Mouse (Mus musculus) thymus, postnatal 25 days (tissue): ENCODE results near the gene Wwc1.

Experiments used
- DNase-seq: peaks from one replicate; pipeline ENCODE4 v3.0.0; 2022

Wwc1 gene

DNA sequence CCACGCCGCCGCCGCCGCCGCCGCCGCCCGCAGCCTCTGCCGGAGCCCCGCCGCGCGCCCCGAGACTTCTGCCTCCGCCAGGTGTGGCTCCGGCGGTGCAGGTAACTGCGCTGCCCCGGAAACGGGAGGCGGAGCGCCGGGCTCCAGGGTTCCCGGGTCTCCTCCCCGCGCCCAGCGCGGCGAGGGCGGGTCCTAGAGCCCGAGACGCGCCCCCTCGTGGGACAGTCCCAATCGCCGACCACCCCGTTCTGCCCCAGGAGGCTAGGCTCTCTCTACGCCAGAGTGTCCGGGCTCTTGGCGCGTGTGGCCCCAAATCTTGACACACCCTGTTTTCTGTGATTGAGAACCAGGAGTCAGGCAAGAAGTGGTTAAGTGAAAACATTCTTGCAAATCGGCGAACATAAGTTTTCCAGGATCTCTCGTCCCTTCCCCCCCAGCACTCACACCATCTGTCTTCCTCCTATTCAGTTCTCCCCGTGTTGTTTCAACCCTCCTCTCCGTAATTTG, at the start of gene Wwc1:
TSS of gene Wwc1 (minus strand) at position 117 of the 507 bp plus-strand sequence.
- DNase-seq, result peak; percentile 8

DNA sequence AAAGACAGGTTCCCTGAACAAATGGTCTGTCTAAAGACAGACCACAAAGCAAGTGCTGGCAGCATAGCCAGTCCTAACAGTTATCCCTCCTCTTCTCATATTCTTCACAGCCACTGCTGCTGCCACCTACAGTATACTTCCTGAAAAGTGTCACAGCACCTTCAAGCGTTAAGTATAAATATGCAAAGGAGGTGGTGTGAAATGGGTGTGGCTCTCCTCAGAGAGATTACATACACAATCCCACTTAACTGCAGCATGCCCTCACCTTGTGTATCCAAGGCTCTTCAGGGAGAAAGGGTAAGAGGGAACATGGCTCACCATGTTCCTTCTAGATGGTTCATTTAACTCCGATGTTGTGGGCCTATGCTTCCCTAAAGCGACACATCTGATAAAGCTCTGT, 39.7 kb upstream of the Wwc1 start:
- no peak for DNase-seq

DNA sequence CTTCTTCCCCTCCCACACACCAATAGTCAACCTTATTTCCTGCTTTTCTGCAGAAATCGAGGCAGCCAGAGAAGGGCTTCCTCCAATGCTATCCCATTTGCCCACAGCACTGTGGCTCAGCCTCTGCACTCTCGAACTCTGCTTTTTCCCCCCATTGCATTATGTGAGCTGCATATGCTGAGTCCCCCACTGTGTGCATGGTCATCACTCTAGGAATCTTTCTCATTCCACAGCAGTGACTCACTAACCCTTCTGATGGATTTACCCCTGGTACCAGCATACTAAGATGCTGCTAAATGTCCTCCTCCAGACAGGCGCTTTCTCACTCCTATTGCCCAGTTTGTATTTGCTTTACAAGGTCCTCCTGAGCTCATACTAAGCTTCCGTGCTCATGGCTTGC, 32.9 kb upstream of the Wwc1 start:
- no peak for DNase-seq

DNA sequence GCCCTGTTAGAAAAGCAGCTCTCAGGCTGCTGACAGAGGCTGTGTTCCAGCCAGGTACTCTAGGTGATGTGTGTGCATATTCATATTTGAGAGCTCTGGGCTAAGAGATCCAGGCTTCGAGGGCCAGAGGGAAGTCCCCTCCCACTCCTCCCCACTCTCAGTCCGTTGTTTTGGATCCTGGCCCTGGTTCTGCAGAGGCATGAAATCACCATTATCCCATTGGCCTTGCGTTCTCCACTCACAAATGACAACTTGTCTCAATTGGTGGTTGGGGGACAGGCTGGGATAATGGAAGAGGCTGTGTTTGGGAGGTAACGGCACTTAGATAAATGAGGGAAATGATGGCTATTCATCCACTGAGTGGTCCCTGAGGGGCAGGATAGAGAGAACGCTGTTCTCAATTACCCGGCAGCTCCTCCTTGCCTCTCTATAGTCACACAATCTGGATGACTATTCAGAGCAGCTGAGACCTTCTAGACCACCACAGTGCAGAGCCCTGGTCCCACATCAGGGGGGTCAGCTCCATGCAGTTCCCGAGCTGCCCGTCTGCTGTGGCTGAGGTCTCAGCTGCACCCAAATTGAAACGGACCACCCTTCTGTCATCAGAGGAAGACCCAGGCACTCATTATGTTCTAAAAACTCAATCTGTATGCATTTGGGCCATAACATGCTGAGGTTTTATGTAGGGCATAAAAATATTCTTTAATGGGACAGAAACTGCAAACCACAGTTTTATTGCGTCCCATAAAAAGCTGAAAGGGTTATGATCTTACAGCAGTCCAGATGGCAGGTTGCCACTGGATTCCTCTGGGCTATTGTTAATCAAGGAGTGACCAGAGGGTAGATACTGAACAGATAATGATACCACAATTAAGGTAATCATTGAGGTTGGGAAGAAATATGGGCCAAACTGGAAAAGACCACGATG, 29.2 kb upstream of the Wwc1 start:
- DNase-seq, result no peak

DNA sequence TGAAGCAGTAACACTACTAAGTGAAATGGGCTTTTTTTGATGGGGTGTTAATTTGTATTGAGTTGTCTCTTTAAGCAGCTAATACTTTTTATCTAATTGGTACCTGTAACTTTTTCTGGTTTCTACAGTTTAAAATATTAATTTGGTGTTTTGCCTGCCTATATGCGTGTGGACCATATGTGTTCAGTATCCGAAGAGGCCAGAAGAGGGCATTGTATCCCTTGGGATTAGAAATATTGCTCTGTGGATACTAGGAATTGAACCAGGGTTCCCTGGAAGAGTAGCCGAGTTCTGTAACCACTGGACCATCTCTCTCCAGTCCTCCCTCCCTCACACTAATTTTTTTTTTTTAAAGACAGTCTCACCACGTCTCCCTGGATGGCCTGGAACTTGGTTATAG, 22.6 kb upstream of the Wwc1 start:
- no peak for DNase-seq

DNA sequence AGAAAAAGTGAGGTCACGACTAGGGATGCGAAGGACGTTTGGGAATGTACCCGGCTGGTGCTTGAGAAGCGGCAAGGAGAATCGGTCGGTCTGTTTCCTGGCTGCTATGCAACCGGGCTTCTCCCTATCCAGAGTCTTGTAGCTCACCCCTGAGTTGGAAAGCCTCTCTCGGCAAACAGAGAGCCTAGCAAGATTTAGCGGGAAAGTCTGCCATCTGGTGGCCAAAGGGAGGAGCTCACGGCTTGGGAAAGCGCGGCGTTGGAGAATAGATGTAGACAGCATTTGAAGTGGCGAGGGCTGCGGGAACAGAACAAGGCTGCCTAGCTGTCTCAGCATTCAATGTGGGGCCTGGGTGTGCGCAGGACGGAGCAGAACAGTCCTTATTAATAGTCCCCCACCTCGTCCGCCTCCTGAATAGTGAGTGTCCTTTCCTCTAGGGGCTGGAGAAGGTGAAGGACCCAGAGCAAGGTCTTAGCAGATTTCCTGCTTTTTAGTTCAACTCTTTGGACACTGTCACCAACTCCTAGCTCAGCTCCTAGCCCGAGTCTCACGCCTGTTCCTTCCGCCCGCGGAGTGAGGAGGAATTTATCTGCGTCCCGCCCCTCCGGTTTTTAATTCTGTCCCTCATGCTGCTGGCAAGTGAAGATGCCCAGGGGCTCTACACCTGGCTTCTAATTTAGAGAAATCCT, 21.1 kb upstream of the Wwc1 start:
- DNase-seq, result peak; percentile 59

DNA sequence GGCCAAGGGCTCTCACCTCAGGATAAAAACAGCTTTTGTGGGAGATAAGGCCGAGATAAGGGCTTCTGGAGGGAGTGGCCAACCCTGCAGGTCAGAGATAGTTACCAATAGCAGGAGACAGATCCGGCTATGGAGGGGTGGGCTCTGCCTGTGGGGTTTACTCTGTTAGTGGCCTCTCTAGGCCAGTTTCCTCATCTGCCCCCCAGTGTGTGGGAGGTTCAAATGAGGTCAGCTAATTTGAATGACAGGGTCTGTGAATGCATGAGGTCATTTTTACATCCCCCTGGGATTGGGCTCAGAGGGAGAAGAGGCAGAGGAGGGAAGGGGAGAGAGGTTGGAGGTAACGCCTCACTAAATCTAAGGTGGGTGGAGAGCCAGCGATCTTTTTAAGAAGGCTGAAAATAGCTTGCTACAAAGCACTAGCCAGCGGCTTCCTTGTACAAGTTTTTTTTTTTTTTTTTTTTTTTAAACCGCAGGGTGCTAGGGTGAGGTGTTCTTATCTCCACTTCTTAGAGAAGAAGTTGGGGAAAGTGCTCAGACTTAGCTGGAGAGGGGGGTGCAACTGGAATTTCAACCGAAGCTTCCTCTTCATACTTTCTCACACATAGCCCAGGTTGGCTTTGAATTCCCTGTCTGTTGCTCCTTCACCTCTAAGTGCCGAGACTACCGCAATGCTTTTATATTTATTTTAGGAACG, 20.4 kb upstream of the Wwc1 start:
- no peak for DNase-seq

DNA sequence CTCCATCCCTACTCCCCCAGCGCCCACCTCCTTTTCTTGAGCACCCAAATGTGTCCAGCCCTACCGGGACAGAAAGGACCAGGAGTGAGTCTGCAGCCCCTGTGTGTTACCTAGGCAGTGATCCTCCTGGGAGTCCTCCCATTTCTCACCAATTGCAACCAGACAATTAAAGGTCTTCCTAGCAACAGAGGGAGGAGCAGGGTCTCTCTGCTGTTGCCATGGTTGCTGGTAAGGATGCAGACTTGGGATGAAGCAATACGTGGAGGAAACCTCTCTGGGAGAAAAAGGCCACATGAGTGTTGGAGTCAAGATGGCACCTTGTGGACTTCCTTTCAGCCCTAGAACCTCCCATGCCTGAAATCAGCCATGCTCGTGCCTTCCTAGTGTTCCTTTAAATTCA, 19.7 kb upstream of the Wwc1 start:
- DNase-seq, result no peak

DNA sequence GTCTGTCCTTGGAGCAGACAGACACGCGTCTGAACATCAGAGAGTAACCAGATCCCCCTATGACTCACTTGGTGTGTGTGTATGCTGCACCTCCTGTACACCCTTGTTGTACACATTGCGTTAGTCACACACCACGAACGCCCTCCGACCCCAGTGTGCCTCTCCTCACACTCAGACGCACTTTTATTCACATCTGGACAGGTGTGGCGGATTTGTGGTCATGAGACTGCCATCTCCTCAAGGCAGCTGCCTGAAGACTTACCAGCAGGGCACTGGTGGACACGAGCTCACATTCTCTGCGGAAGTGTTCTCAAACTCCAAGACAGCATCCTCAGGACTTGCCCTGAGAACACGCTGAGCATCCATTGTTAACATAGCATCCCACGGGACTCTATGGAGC, 17.7 kb upstream of the Wwc1 start:
- DNase-seq, result no peak

DNA sequence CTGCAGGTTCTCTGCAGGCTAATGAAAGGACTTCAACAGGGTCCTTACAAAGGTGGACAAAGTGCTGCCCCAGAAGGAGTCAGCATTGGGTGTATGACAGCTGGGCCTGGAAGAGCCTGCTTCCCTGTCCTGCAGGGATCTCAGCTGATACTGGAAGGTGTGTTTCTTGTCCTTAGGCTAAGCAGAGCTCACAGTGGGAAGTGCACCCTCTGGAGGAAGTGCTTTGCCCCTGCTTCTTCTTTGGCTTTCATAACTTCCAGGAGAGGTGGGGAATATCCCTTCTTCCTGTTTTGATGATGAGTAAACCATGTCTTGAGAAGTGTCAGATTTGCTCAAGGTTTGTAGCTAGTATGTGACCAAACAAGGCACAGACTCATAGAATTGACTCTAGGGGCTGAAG, 15.0 kb upstream of the Wwc1 start:
- DNase-seq, result no peak

DNA sequence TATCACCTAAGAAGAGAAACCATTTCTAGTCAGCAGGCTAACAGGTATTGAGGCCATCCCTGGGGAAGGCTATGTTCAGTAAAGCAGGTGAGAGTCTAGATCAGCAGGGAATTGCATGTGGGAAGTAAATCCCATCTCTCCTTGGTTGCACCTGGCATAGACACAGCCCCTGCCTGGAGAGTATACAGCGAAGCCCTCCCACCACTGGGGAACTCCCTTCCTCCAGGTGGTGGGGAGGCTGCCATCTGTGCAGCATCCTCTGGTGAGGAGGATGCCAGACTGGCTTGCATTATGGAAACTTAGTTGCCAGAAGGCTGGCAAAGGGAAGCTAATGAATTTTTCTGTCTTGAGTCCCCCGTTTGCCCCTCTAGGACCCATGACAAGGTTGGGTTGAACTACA, 11.5 kb upstream of the Wwc1 start:
- DNase-seq, result no peak

DNA sequence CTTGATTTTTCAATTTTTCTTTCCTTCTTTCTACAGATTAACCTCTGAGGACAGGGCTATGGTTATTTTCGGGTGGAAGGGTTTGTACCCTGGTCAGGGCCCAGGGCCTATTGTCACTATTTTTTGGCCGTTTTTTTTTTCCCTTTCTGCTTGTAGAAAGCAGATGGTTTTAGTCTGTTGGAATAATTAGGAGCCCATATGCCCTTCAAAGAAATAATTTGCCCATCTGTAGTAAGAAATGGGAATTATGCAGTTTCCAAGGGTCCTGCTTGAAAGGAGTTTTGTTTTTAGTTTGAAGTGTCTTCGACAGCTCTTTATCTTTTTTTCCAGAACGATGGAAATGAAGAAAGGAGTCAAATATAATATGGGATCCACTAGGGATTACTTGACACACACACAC, 9.6 kb upstream of the Wwc1 start:
- DNase-seq, result no peak

DNA sequence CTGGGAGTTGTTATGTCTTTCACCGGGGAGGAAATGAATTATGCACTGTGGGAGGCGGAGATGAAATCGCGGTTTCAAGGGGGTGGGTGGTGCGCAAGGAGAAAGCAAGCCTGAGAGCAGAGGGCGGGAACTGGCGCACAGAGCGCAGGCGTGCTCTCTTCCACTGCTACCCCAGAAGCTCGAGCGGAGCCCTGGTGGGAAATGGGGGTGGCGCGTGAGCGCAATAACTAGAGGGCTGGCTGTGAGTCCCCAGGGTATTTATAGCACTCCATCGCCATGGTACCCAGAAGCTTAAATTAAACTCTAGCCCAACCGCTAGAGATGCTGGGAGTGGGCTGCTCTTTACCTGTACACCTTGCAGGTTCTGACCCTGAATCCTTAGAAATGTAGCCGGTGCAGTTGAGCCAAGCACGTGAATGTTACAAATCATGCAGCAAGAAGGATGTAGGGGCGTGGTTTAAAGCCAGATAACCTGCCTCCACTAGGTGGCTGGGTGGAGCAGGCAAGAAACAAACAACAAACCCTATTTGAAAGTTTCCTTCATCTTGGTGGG, 5.6 kb upstream of the Wwc1 start:
- peak; percentile 16 for DNase-seq

DNA sequence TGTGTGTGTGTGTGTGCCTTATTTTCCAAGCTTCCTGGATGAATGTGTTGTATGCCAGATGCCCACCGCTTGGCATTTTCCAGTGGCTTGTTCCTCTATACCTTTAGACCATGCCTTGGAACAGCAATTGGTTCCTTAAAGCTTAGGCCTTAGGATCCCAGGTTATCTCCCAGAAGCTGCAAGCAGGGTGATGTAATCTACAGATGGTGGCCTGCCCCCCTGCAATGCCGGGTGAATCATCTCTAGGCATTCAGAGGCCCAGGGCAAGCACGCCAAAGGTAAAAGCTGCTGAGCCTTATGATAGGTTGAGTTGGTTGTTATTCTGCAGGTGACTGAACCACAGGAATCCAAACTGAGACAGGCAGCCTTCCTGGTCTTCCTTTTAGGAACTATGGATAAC, 2.4 kb upstream of the Wwc1 start:
- DNase-seq, result no peak

DNA sequence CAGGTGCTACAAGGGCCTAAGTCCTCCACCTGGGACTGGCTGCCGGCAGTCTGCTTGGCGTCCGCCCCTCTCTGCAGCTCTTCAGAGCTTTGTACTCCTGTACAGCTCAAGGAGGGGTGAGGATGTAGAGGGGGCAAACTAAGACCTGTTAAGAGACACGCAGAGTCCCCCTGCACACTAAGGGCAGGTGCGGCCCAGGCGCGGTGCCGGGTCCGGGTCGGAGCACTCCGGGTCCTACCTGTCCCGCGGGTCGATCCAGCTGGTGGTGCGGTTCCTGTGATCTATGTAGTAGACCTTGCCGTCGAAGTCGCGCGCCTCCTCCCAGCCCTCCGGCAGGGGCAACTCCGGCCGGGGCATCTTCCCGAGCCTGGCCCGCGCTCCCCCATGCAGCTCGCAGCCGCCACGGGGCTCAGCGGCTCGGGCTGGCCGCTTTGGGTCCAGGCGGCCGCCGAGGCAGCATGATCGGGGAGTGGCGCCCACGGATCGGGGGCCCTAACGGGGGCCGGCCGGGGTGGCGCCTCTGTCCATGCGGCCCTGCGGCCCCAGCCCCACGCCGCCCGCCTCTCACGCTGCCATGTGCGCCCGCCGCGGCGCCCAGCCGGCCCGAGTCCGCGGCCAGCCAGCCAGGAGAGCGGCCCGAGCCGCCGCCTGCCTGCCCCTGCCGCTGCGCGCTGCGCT, 455 bp downstream of the Wwc1 start:
- no peak for DNase-seq

DNA sequence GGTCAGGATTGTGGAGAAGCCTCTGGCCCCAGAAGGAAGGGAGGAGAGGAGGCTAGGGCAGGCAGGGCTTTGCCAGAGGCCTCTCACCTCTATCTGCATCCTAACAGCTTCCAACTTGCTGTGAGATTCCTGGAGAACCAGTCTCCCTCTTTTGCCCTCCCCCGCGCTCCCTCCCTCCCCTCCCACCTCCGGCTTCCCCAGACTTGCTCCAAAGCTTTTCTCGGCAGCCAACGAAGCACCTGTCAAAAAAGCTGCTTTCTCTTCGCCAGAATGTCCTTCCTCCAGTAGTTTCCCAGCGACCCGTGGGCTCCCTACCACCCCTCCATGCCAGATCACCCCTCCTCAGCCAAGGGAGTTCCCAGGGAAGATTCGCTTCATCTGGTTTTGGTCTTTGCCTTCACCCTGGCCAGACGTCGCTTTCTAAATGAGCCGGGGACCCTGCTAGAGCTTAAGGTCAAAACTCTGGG, 1.0 kb downstream of the Wwc1 start:
- no peak for DNase-seq

DNA sequence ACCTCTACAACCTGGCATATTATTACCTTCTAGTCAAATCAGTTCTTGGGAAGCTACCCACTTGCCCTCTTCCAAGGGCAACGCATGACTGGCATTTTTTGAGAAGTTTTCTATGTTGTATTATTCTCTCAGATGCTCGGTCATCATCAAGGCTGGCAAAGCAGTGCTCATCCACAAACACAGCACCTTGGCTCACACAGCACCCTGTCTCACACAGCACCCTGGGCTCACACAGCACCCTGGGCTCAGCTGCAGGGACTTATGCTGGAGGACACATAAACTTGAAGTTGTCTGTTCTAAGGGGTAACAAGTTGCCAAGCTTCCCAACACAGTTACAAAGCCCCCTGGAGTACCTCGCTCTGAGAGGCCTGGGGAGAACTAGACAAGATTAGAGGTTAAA, 2.5 kb downstream of the Wwc1 start:
- no peak for DNase-seq

DNA sequence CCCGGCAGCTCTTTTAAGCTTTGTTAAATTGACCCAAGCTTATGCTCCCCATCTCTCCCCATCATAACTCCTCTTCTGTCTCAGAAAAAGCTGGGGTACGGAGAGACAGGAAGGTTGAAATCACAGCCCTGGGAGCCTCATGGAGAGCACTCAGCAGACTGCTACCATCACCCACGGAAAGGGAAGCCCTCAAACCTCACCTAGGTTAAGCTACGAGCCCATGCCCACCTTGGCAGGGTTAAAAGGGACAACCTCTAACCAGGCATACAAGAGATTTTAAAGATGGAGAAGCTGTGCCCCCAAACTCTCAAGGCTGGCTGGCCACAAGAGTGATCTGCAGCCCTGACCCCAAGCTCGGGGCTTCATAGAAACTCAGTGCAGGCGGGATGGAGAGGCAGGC, 3.2 kb downstream of the Wwc1 start:
- DNase-seq, result no peak

DNA sequence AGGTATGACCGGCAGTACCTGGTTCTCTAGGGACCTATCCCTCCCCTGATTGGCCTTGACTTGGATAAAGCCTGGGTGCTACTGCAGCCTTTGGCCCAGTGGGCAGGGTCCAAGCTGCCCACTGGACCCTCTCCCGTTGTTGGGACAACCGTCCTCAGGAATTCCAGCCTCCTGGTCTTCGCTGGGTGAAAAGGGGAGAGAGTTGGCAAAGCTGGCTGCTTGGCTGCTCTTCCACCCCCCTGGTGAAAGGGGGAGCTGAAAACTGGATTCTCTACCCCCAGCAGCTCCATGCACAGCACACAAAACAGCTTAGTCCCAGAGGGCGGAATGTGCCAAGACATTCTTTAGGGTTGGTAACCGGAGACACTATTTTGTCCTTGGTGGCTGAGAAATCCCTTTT, 3.8 kb downstream of the Wwc1 start:
- no peak for DNase-seq

DNA sequence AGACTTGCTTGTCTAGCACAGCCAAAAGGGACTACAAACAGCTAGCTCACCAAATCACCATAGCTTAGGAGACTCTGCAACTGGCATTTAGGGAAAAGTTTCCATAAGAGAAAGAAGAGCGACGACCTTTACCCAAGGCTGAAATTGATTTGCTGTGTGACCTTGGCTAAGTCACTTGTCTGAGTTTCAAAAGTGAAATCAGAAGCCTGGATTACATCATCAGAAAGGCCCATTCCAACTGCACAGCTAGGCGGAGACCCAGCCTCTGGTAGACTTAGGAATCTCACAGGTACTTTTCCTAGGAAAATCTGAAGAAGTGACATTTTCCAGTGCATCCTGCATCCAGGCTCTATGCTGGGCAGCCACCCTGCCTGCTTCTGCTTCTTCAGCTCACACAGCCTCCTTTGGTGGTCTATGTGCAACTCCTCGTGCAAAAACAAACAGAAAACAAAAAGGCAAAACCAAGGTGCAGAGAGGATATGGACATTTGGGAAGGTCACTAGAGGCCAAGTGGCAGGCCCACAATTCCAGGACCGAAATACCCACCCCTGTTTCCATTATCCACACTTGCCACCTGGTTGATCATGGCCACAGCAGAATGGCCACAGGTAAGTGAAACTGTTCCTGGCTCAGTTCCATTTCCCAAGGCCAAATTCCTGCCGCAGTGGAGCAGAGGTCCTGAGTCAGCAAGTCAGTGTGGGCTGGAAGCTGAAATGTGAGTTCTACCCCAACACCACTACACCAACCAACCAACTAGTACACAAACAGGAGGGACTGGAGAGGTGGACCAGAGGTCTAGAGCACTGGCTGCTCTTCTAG, 5.5 kb downstream of the Wwc1 start:
- DNase-seq, result no peak

DNA sequence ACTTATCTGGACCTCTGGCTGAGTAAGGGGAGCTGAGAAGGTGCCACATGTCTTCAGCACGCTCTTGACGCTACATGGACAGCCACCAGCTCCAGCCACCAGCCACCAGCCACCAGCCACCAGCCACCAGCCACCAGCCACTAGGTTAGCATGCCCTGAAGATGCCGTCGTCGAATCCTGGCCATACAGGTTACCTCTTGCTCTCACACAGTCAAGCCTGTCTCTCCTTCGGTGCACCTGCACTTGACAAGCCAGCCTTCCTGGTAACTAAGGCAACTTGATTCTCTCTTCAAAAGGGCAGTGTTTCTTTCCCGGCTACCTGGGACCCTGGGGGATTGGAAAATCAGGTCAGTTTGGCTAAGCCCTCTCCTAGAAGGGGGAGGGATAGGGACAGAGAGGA, 7.2 kb downstream of the Wwc1 start:
- DNase-seq, result no peak
